Mouse (Mus musculus) intestine, embryonic 14.5 days (tissue): Measurements from ENCODE around the gene Galnt18. TPM values are rescaled to one million over a fixed set of nuclear protein-coding genes. Genes with fewer than 3 reads are reported as not detected.

Experiments used
- ATAC-seq: fragments of 200-750 bp; cut with Nextera tagmentation; replicated peaks from 2 replicates; pipeline ENCODE4 v1.8.0; 2017; ENCODE audit warnings: low read depth, moderate number of reproducible peaks, moderate TSS enrichment, moderate library complexity; ENCODE audit not compliant: low FRiP score, low TSS enrichment
- DNase-seq: peaks from one replicate; pipeline ENCODE4 v3.0.0-alpha.2; 2018; ENCODE audit warnings: low spot score
- H3K27ac ChIP-seq: fragments of 300-500 bp; sonication (generic); 2 replicates; pipeline ENCODE4 v1.5.1; 2014; ENCODE audit warnings: low read depth, mild to moderate bottlenecking, control low read depth
- H3K27me3 ChIP-seq: fragments of 300-500 bp; sonication (generic); replicated peaks from 2 replicates; pipeline ENCODE4 v1.6.1; 2014; ENCODE audit warnings: low read length, control low read depth; ENCODE audit not compliant: control insufficient read depth, insufficient read depth
- H3K36me3 ChIP-seq: fragments of 300-500 bp; sonication (generic); 2 replicates; pipeline ENCODE4 v1.6.1; 2014; ENCODE audit warnings: low read length, control low read depth; ENCODE audit not compliant: control insufficient read depth, insufficient read depth
- H3K4me1 ChIP-seq: fragments of 300-500 bp; sonication (generic); replicated peaks from 2 replicates; pipeline ENCODE4 v1.6.1; 2014; ENCODE audit warnings: low read length, control low read depth, mixed read lengths; ENCODE audit not compliant: control insufficient read depth, insufficient read depth
- H3K4me2 ChIP-seq: fragments of 300-500 bp; sonication (generic); 2 replicates; pipeline ENCODE4 v1.6.1; 2014; ENCODE audit warnings: low read length
- H3K4me3 ChIP-seq: fragments of 300-500 bp; sonication (generic); 2 replicates; pipeline ENCODE4 v1.5.1; 2014; ENCODE audit warnings: low read depth, low read length, control low read depth, mixed read lengths
- H3K9ac ChIP-seq: fragments of 300-500 bp; sonication (generic); 2 replicates; pipeline ENCODE4 v1.6.1; 2014; ENCODE audit warnings: mild to moderate bottlenecking, low read length
- H3K9me3 ChIP-seq: fragments of 300-500 bp; sonication (generic); 2 replicates; pipeline ENCODE4 v1.6.1; 2016; ENCODE audit warnings: low read length, control low read depth; ENCODE audit not compliant: control insufficient read depth
- WGBS: fragments of 180-500 bp; shearing (Covaris S2); extraction: QIAGEN DNeasy Blood & Tissue Kit; methylation state at CpG from one replicate; pipeline ENCODE4 v1.1.7; 2014; 5-methylcytosine and 5-hydroxymethylcytosine counted together
- polyA plus RNA-seq: library from polyadenylated mRNA; unstranded; fragments of >200 nt; fragmentation: Nextera tagmentation; extraction: Ambion mirVana; gene quantifications from 2 replicates; pipeline ENCODE4 v1.2.1, GENCODE M21; 2014

Gene Galnt18
- polyA plus RNA-seq, 1 experiment from 2014 or later: 18.8 TPM

DNA sequence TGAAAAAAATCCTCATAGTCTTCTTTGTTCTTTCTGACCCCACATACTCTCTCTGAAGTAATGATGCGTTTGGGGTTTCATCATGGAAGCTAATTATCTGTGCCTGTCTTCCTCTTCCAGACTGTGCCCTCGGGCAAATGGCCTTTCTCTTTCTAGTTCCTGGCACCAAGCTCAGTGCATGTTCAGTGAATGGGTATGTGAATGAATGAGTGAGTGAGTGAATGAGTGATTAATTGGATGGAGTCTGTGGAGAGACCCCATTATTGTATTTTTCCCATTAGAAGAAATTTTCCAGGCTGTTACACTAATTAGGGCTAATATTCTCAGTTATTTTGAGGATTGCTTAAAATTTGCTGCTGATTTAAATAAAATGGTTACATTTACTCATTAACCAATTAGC lies 279.2 kb downstream of the Galnt18 start:
- no peak overlapping the region for H3K4me3 ChIP-seq
- ATAC-seq (no peak), DNase-seq (no peak)
- H3K27me3 ChIP-seq: no peaks in the 10 kb centered on the region
- H3K4me2 ChIP-seq: no peak overlapping the region
- no peaks in the 10 kb centered on the region for H3K4me1 ChIP-seq
- H3K9me3 ChIP-seq: no peaks in the 10 kb centered on the region
- no peak overlapping the region for H3K9ac ChIP-seq
- H3K36me3 ChIP-seq: no peaks in the 10 kb centered on the region
- 77% methylated on average over 2 of the region's 2 CpGs for WGBS
- H3K27ac ChIP-seq: no peak overlapping the region

DNA sequence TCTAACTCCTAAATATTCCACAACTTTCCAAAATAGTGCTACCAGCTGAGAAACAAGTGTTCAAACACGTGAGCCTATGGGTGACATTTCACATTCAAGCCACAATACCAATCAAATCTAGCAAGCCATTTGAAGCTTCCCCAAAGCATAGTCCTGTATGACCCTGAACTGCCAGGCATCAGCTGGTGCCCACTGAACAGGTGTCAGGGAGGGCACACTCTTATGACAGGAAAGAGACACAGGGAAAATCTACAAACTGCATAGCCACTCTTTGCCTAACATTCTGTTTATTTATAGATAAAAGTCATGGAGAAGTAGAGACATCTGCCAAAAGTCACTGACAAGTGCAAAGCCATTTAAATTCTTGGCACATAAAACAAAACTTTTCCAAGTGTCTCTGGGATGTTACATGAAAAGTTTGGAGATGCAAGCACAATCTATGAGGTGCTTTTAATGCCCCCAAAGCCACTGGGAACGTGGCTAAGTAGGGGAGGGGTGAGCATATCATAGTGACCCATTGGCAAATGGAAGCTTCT lies 280.5 kb downstream of the Galnt18 start:
- H3K27ac ChIP-seq: no peak overlapping the region
- no peaks in the 10 kb centered on the region for H3K27me3 ChIP-seq
- H3K4me3 ChIP-seq: no peak overlapping the region
- H3K4me2 ChIP-seq: no peak overlapping the region
- H3K36me3 ChIP-seq: no peaks in the 10 kb centered on the region
- no peak overlapping the region for H3K9ac ChIP-seq
- H3K9me3 ChIP-seq: no peaks in the 10 kb centered on the region
- no peak for DNase-seq
- 61% methylated on average over 2 of the region's 2 CpGs for WGBS
- no peak for ATAC-seq
- H3K4me1 ChIP-seq: no peaks in the 10 kb centered on the region

GRCm38 (mm10) chr7:111497191-111497590 lies 282.6 kb downstream of the Galnt18 start:
- Histone ChIP-seq H3K9me3 (no peaks in the 10 kb centered on the region), H3K4me1 (peaks cover 1% of the 10 kb centered on the region; the same call in 1 of the 2 replicates), H3K9ac (no peak overlapping the region), H3K27ac (no peak overlapping the region), H3K27me3 (no peaks in the 10 kb centered on the region), H3K36me3 (no peaks in the 10 kb centered on the region), H3K4me3 (no peak overlapping the region), H3K4me2 (no peak overlapping the region)
- DNase-seq (no peak), ATAC-seq (no peak)
- WGBS: 92% methylated on average over 6 of the region's 6 CpGs

- no peaks in the 10 kb centered on the region for H3K36me3 ChIP-seq
- H3K9ac ChIP-seq: no peak overlapping the region
- H3K4me3 ChIP-seq: no peak overlapping the region
- H3K4me2 ChIP-seq: no peak overlapping the region
- no peaks in the 10 kb centered on the region for H3K27me3 ChIP-seq
- 64% methylated on average over 5 of the region's 5 CpGs for WGBS
- H3K4me1 ChIP-seq: peaks cover 5% of the 10 kb centered on the region; the same call in 1 of the 2 replicates
- no peak overlapping the region for H3K27ac ChIP-seq
- ATAC-seq (no peak), DNase-seq (no peak)
- no peaks in the 10 kb centered on the region for H3K9me3 ChIP-seq
These were observed 287.4 kb downstream of the Galnt18 start for GRCm38 (mm10) chr7:111492242-111492949.

- Histone ChIP-seq H3K27me3 (no peaks in the 10 kb centered on the region), H3K27ac (no peak overlapping the region), H3K9ac (no peak overlapping the region), H3K4me1 (peaks cover 5% of the 10 kb centered on the region; the same call in 1 of the 2 replicates), H3K4me2 (no peak overlapping the region), H3K9me3 (no peaks in the 10 kb centered on the region), H3K36me3 (no peaks in the 10 kb centered on the region), H3K4me3 (no peak overlapping the region)
- WGBS: 71% methylated on average over 2 of the region's 2 CpGs
- DNase-seq: peak; percentile 58
- no peak for ATAC-seq
These were observed 288.2 kb downstream of the Galnt18 start for GRCm38 (mm10) chr7:111491566-111491965.

- 77% methylated on average over 3 of the region's 3 CpGs for WGBS
- peaks cover under 1% of the 10 kb centered on the region; the same call in 1 of the 2 replicates for H3K4me1 ChIP-seq
- H3K4me2 ChIP-seq: no peak overlapping the region
- H3K9me3 ChIP-seq: no peaks in the 10 kb centered on the region
- DNase-seq (no peak), ATAC-seq (no peak)
- no peak overlapping the region for H3K9ac ChIP-seq
- H3K36me3 ChIP-seq: no peaks in the 10 kb centered on the region
- H3K27ac ChIP-seq: no peak overlapping the region
- H3K27me3 ChIP-seq: no peaks in the 10 kb centered on the region
- H3K4me3 ChIP-seq: no peak overlapping the region
These were observed 292.9 kb downstream of the Galnt18 start for GRCm38 (mm10) chr7:111486811-111487333.

DNA sequence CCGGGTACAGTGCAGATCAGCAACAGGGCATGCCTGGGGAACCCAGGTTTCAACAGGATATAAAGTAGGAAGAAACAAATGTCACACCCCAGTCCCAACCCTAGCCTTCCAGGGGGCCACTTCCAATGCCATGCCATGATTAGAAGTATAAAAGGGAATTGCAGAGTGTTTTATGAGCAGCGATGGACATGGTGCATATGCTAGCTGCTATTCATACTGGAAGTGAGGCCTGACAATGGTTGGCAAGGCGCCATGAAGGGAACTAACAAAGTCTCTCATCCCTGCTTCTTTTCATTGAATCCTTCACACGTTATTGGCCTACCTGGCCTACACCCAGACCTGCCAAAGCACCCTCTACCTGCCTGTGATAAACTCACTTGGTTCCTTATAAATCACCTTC lies 295.9 kb downstream of the Galnt18 start:
- Histone ChIP-seq H3K4me2 (no peak overlapping the region), H3K4me3 (no peak overlapping the region), H3K4me1 (no peaks in the 10 kb centered on the region), H3K36me3 (no peaks in the 10 kb centered on the region), H3K27ac (no peak overlapping the region), H3K9me3 (no peaks in the 10 kb centered on the region), H3K27me3 (no peaks in the 10 kb centered on the region), H3K9ac (no peak overlapping the region)
- no peak for DNase-seq
- 86% methylated on average over 4 of the region's 4 CpGs for WGBS
- ATAC-seq: no peak

GRCm38 (mm10) chr7:111483321-111483720 lies 296.5 kb downstream of the Galnt18 start:
- Histone ChIP-seq H3K9me3 (no peaks in the 10 kb centered on the region), H3K9ac (no peak overlapping the region), H3K27me3 (no peaks in the 10 kb centered on the region), H3K4me3 (no peak overlapping the region), H3K36me3 (no peaks in the 10 kb centered on the region), H3K4me1 (no peaks in the 10 kb centered on the region), H3K4me2 (no peak overlapping the region), H3K27ac (no peak overlapping the region)
- no peak for ATAC-seq
- no peak for DNase-seq
- WGBS: 95% methylated on average over 3 of the region's 3 CpGs

- 58% methylated on average over 5 of the region's 5 CpGs for WGBS
- H3K4me2 ChIP-seq: no peak overlapping the region
- H3K9me3 ChIP-seq: no peaks in the 10 kb centered on the region
- DNase-seq: no peak
- no peak overlapping the region for H3K4me3 ChIP-seq
- H3K9ac ChIP-seq: no peak overlapping the region
- H3K27ac ChIP-seq: no peak overlapping the region
- no peaks in the 10 kb centered on the region for H3K4me1 ChIP-seq
- no peak for ATAC-seq
- H3K27me3 ChIP-seq: no peaks in the 10 kb centered on the region
- no peaks in the 10 kb centered on the region for H3K36me3 ChIP-seq
These were observed 312.1 kb downstream of the Galnt18 start for GRCm38 (mm10) chr7:111467715-111468114.
